Mouse (Mus musculus): Measurements from ENCODE around the gene Spred2. TPM values are rescaled to one million over a fixed set of nuclear protein-coding genes. Genes with fewer than 3 reads are reported as not detected.

The Spred2 gene
- polyA plus RNA-seq, 1 experiment from 2014 or later: 8.5 TPM

DNA sequence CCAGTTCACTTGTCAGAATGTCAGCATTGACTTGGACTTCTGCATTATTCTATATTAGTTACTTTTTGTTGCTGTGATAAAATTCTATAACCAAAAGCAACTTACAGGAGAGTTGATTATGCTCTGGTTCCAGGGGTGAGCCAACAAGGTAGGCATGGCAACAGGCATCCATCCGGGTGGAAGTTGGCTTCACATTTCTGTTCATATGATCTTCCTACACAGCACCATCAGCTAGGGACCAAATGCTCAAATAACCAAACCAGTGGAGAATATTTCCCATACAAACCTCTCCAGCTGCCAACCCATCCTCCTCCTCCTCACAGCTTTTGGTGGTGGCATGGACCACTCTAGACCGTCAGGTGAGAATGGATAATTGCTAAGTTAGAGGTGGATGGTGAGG is 51.9 kb downstream of the Spred2 start:
- Histone ChIP-seq H3K4me1 (replicated peaks; ENCODE audit: insufficient read depth, low read length) (peaks cover 23% of the 10 kb centered on the region; the same call in 1 of the 2 replicates), H3K27ac (no peak overlapping the region), H3K27me3 (ENCODE audit: insufficient read depth, low read length) (no peaks in the 10 kb centered on the region), H3K36me3 (ENCODE audit: insufficient read depth, low read length) (no peaks in the 10 kb centered on the region), H3K4me3 (replicated peaks; ENCODE audit: low read depth, low read length) (no peak overlapping the region), H3K4me2 (ENCODE audit: low read length) (no peak overlapping the region), H3K9me3 (replicated peaks; ENCODE audit: low read length) (no peaks in the 10 kb centered on the region), H3K9ac (ENCODE audit: low read depth, low read length) (no peak overlapping the region)
- ATAC-seq (replicated peaks; ENCODE audit: low FRiP score, low read depth) (no peak), DNase-seq (ENCODE audit: low spot score) (no peak)
- 83% methylated on average over 2 of the region's 2 CpGs for WGBS
- TF ChIP-seq CTCF (IDR thresholded peaks at IDR 0.05; ENCODE audit: low read depth): no peak

- Histone ChIP-seq H3K27ac (0 out of 2 replicates have a peak overlapping the region, but pooled peaks have one; percentile 36), H3K9ac (ENCODE audit: low read depth, low read length) (no peak overlapping the region), H3K4me2 (ENCODE audit: low read length) (no peak overlapping the region), H3K9me3 (replicated peaks; ENCODE audit: low read length) (no peaks in the 10 kb centered on the region), H3K36me3 (ENCODE audit: insufficient read depth, low read length) (no peaks in the 10 kb centered on the region), H3K4me3 (replicated peaks; ENCODE audit: low read depth, low read length) (no peak overlapping the region), H3K4me1 (replicated peaks; ENCODE audit: insufficient read depth, low read length) (peaks cover 23% of the 10 kb centered on the region), H3K27me3 (ENCODE audit: insufficient read depth, low read length) (no peaks in the 10 kb centered on the region)
- TF ChIP-seq CTCF (IDR thresholded peaks at IDR 0.05; ENCODE audit: low read depth): no peak
- ATAC-seq (replicated peaks; ENCODE audit: low FRiP score, low read depth) (no peak), DNase-seq (ENCODE audit: low spot score) (no peak)
- 49% methylated on average over 2 of the region's 2 CpGs for WGBS
Observed at GRCm38 (mm10) chr11:19977687-19978086, 53.5 kb downstream of the Spred2 start.

DNA sequence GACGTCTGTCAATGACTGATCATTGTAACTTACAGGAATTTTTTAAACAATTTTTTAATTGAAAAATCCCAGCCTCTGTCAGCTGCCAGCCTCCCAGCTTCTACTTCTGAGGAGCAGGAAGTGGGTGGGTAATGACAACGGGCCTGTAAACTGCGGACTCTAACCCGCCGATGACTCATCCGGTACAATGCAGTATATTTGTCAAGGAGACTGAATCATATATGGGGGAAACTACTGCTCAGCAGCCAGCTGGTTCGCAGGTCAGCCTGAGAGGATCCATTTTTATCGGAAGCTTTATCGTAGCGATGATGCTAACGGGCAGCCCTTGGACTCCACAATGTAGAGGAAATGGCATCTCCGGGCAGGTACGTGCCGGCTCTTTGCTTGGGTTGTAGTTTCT is 55.2 kb downstream of the Spred2 start:
- DNase-seq (ENCODE audit: low spot score): peak; percentile 79
- WGBS: 37% methylated on average over 14 of the region's 14 CpGs

GRCm38 (mm10) chr11:19982113-19982512 is 57.9 kb downstream of the Spred2 start:
- Histone ChIP-seq H3K27ac (no peak overlapping the region), H3K4me2 (ENCODE audit: low read length) (no peak overlapping the region), H3K9me3 (replicated peaks; ENCODE audit: low read length) (no peaks in the 10 kb centered on the region), H3K9ac (ENCODE audit: low read depth, low read length) (no peak overlapping the region), H3K27me3 (ENCODE audit: insufficient read depth, low read length) (no peaks in the 10 kb centered on the region), H3K4me3 (replicated peaks; ENCODE audit: low read depth, low read length) (no peak overlapping the region), H3K36me3 (ENCODE audit: insufficient read depth, low read length) (no peaks in the 10 kb centered on the region), H3K4me1 (replicated peaks; ENCODE audit: insufficient read depth, low read length) (peaks cover 30% of the 10 kb centered on the region)
- DNase-seq (ENCODE audit: low spot score) (no peak), ATAC-seq (replicated peaks; ENCODE audit: low FRiP score, low read depth) (no peak)
- TF ChIP-seq CTCF (IDR thresholded peaks at IDR 0.05; ENCODE audit: low read depth): no peak
- 71% methylated on average over 6 of the region's 6 CpGs for WGBS

More for the DNA sequence above, 55.2 kb downstream of the Spred2 start:
- H3K4me2 ChIP-seq (ENCODE audit: low read length): peak overlapping the region; percentile 37
- H3K9ac ChIP-seq (ENCODE audit: low read depth, low read length): no peak overlapping the region
- no peaks in the 10 kb centered on the region for H3K9me3 ChIP-seq (replicated peaks; ENCODE audit: low read length)
- no peak for TF ChIP-seq CTCF (IDR thresholded peaks at IDR 0.05; ENCODE audit: low read depth)
- H3K4me3 ChIP-seq (replicated peaks; ENCODE audit: low read depth, low read length): no peak overlapping the region
- peak overlapping the region; percentile 69 for H3K27ac ChIP-seq
- ATAC-seq (replicated peaks; ENCODE audit: low FRiP score, low read depth): peak; percentile 78
- H3K4me1 ChIP-seq (replicated peaks; ENCODE audit: insufficient read depth, low read length): peaks cover 16% of the 10 kb centered on the region
- H3K36me3 ChIP-seq (ENCODE audit: insufficient read depth, low read length): no peaks in the 10 kb centered on the region
- H3K27me3 ChIP-seq (ENCODE audit: insufficient read depth, low read length): no peaks in the 10 kb centered on the region

- Histone ChIP-seq H3K4me2 (ENCODE audit: low read length) (no peak overlapping the region), H3K36me3 (ENCODE audit: insufficient read depth, low read length) (no peaks in the 10 kb centered on the region), H3K27ac (0 out of 2 replicates have a peak overlapping the region, but pooled peaks have one; percentile 19), H3K4me1 (replicated peaks; ENCODE audit: insufficient read depth, low read length) (peaks cover 34% of the 10 kb centered on the region), H3K9ac (ENCODE audit: low read depth, low read length) (no peak overlapping the region), H3K27me3 (ENCODE audit: insufficient read depth, low read length) (no peaks in the 10 kb centered on the region), H3K9me3 (replicated peaks; ENCODE audit: low read length) (no peaks in the 10 kb centered on the region), H3K4me3 (replicated peaks; ENCODE audit: low read depth, low read length) (no peak overlapping the region)
- ATAC-seq (replicated peaks; ENCODE audit: low FRiP score, low read depth) (no peak), DNase-seq (ENCODE audit: low spot score) (no peak)
- no peak for TF ChIP-seq CTCF (IDR thresholded peaks at IDR 0.05; ENCODE audit: low read depth)
- 62% methylated on average over 6 of the region's 6 CpGs for WGBS
Observed at GRCm38 (mm10) chr11:19982779-19983178, 58.6 kb downstream of the Spred2 start.

- DNase-seq (ENCODE audit: low spot score) (no peak), ATAC-seq (replicated peaks; ENCODE audit: low FRiP score, low read depth) (no peak)
- Histone ChIP-seq H3K27ac (no peak overlapping the region), H3K27me3 (ENCODE audit: insufficient read depth, low read length) (no peaks in the 10 kb centered on the region), H3K9me3 (replicated peaks; ENCODE audit: low read length) (no peaks in the 10 kb centered on the region), H3K4me1 (replicated peaks; ENCODE audit: insufficient read depth, low read length) (peaks cover 34% of the 10 kb centered on the region), H3K9ac (ENCODE audit: low read depth, low read length) (no peak overlapping the region), H3K36me3 (ENCODE audit: insufficient read depth, low read length) (no peaks in the 10 kb centered on the region), H3K4me3 (replicated peaks; ENCODE audit: low read depth, low read length) (no peak overlapping the region), H3K4me2 (ENCODE audit: low read length) (no peak overlapping the region)
- TF ChIP-seq CTCF (IDR thresholded peaks at IDR 0.05; ENCODE audit: low read depth): no peak
- WGBS: 40% methylated on average over 4 of the region's 4 CpGs
Observed at GRCm38 (mm10) chr11:19983298-19983697, 59.1 kb downstream of the Spred2 start.

DNA sequence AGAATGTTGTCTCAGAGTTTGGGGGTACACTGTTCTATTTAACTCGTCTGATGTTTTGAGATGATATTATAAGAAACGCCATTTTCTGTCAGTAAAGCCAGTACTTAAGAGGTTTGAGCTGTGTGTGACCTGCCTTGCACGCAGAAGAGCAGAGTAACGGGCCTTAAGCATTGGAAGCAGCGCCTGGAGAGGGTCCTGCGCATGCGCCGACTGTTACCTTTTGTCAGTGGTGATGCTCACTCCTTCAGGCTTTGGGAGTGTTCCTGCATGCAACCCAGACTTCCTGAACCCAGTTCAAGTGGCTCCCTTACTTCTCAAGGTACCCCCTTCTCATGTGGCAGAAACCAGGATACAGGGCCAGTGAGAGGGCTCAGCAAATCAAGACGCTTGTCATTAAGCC is 59.9 kb downstream of the Spred2 start:
- ATAC-seq (replicated peaks; ENCODE audit: low FRiP score, low read depth) (no peak), DNase-seq (ENCODE audit: low spot score) (no peak)
- no peak overlapping the region for H3K4me3 ChIP-seq (replicated peaks; ENCODE audit: low read depth, low read length)
- H3K9ac ChIP-seq (ENCODE audit: low read depth, low read length): no peak overlapping the region
- H3K4me2 ChIP-seq (ENCODE audit: low read length): no peak overlapping the region
- WGBS: 85% methylated on average over 9 of the region's 9 CpGs
- H3K4me1 ChIP-seq (replicated peaks; ENCODE audit: insufficient read depth, low read length): peaks cover 36% of the 10 kb centered on the region
- no peak for TF ChIP-seq CTCF (IDR thresholded peaks at IDR 0.05; ENCODE audit: low read depth)
- H3K27ac ChIP-seq: no peak overlapping the region
- no peaks in the 10 kb centered on the region for H3K9me3 ChIP-seq (replicated peaks; ENCODE audit: low read length)
- H3K27me3 ChIP-seq (ENCODE audit: insufficient read depth, low read length): no peaks in the 10 kb centered on the region
- H3K36me3 ChIP-seq (ENCODE audit: insufficient read depth, low read length): no peaks in the 10 kb centered on the region
